Mouse (Mus musculus): Measurements from ENCODE around the gene Mfng. TPM values are rescaled to one million over a fixed set of nuclear protein-coding genes. Genes with fewer than 3 reads are reported as not detected.

Mfng gene
- polyA plus RNA-seq, 1 experiment from 2014 or later: 7.2 TPM

- ATAC-seq (ENCODE audit: low FRiP score, low TSS enrichment): peak; percentile 33; the same call in 1 of the 2 replicates
- Histone ChIP-seq H3K9me3 (ENCODE audit: control insufficient read depth, low read length) (no peaks in the 10 kb centered on the region), H3K27me3 (ENCODE audit: control insufficient read depth, insufficient read depth, low read length) (no peaks in the 10 kb centered on the region; the same call in 1 of the 2 replicates), H3K4me2 (replicated peaks; ENCODE audit: low read depth) (no peak overlapping the region; the same call in 1 of the 2 replicates), H3K4me3 (ENCODE audit: low read depth, low read length) (no peak overlapping the region), H3K36me3 (ENCODE audit: control insufficient read depth, insufficient read depth, low read length) (no peaks in the 10 kb centered on the region), H3K9ac (ENCODE audit: low read length) (no peak overlapping the region), H3K27ac (replicated peaks) (no peak overlapping the region), H3K4me1 (replicated peaks; ENCODE audit: control insufficient read depth, insufficient read depth) (no peaks in the 10 kb centered on the region)
- 8% methylated on average over 49 of the region's 53 CpGs for whole genome bisulfite sequencing
- TF ChIP-seq CTCF (IDR thresholded peaks at IDR 0.05; ENCODE audit: low read depth) (no peak), EP300 (optimal IDR thresholded peaks at IDR 0.05) (no peak)
- no peak for DNase-seq (ENCODE audit: low spot score)
Measured at GRCm38 (mm10) chr15:78712335-78713258, 60.7 kb downstream of the Mfng start.

- Histone ChIP-seq H3K4me3 (ENCODE audit: low read depth, low read length) (no peak overlapping the region), H3K27ac (replicated peaks) (no peak overlapping the region), H3K9me3 (ENCODE audit: control insufficient read depth, low read length) (no peaks in the 10 kb centered on the region), H3K36me3 (ENCODE audit: control insufficient read depth, insufficient read depth, low read length) (no peaks in the 10 kb centered on the region), H3K9ac (ENCODE audit: low read length) (no peak overlapping the region), H3K27me3 (ENCODE audit: control insufficient read depth, insufficient read depth, low read length) (no peaks in the 10 kb centered on the region; the same call in 1 of the 2 replicates), H3K4me1 (replicated peaks; ENCODE audit: control insufficient read depth, insufficient read depth) (no peaks in the 10 kb centered on the region), H3K4me2 (replicated peaks; ENCODE audit: low read depth) (no peak overlapping the region)
- ATAC-seq (ENCODE audit: low FRiP score, low TSS enrichment) (no peak), DNase-seq (ENCODE audit: low spot score) (no peak)
- WGBS: 70% methylated on average over 7 of the region's 7 CpGs
- no peak for TF ChIP-seq CTCF (IDR thresholded peaks at IDR 0.05; ENCODE audit: low read depth)
- TF ChIP-seq EP300 (optimal IDR thresholded peaks at IDR 0.05): no peak
Measured at GRCm38 (mm10) chr15:78711935-78712334, 61.3 kb downstream of the Mfng start.

- no peaks in the 10 kb centered on the region for H3K4me1 ChIP-seq (replicated peaks; ENCODE audit: control insufficient read depth, insufficient read depth)
- no peaks in the 10 kb centered on the region; the same call in 1 of the 2 replicates for H3K27me3 ChIP-seq (ENCODE audit: control insufficient read depth, insufficient read depth, low read length)
- no peak for TF ChIP-seq CTCF (IDR thresholded peaks at IDR 0.05; ENCODE audit: low read depth)
- no peak for TF ChIP-seq EP300 (optimal IDR thresholded peaks at IDR 0.05)
- no peak overlapping the region for H3K9ac ChIP-seq (ENCODE audit: low read length)
- H3K4me3 ChIP-seq (ENCODE audit: low read depth, low read length): no peak overlapping the region
- H3K9me3 ChIP-seq (ENCODE audit: control insufficient read depth, low read length): no peaks in the 10 kb centered on the region
- H3K27ac ChIP-seq (replicated peaks): no peak overlapping the region
- 47% methylated on average over 6 of the region's 6 CpGs for WGBS
- ATAC-seq (ENCODE audit: low FRiP score, low TSS enrichment) (no peak), DNase-seq (ENCODE audit: low spot score) (no peak)
- H3K4me2 ChIP-seq (replicated peaks; ENCODE audit: low read depth): no peak overlapping the region
- no peaks in the 10 kb centered on the region for H3K36me3 ChIP-seq (ENCODE audit: control insufficient read depth, insufficient read depth, low read length)
Measured at GRCm38 (mm10) chr15:78710634-78711033, 62.6 kb downstream of the Mfng start.

GRCm38 (mm10) chr15:78709767-78710166 is 63.5 kb downstream of the Mfng start:
- H3K27ac ChIP-seq (replicated peaks): no peak overlapping the region
- no peak overlapping the region for H3K4me3 ChIP-seq (ENCODE audit: low read depth, low read length)
- H3K9me3 ChIP-seq (ENCODE audit: control insufficient read depth, low read length): no peaks in the 10 kb centered on the region
- no peak overlapping the region for H3K9ac ChIP-seq (ENCODE audit: low read length)
- H3K36me3 ChIP-seq (ENCODE audit: control insufficient read depth, insufficient read depth, low read length): no peaks in the 10 kb centered on the region
- H3K27me3 ChIP-seq (ENCODE audit: control insufficient read depth, insufficient read depth, low read length): no peaks in the 10 kb centered on the region; the same call in 1 of the 2 replicates
- H3K4me2 ChIP-seq (replicated peaks; ENCODE audit: low read depth): no peak overlapping the region
- DNase-seq (ENCODE audit: low spot score) (no peak), ATAC-seq (ENCODE audit: low FRiP score, low TSS enrichment) (no peak)
- H3K4me1 ChIP-seq (replicated peaks; ENCODE audit: control insufficient read depth, insufficient read depth): no peaks in the 10 kb centered on the region
- WGBS: 20% methylated on average over 7 of the region's 7 CpGs
- TF ChIP-seq EP300 (optimal IDR thresholded peaks at IDR 0.05): no peak
- TF ChIP-seq CTCF (IDR thresholded peaks at IDR 0.05; ENCODE audit: low read depth): no peak

GRCm38 (mm10) chr15:78706630-78707029 is 66.6 kb downstream of the Mfng start:
- ATAC-seq (ENCODE audit: low FRiP score, low TSS enrichment): no peak
- H3K36me3 ChIP-seq (ENCODE audit: control insufficient read depth, insufficient read depth, low read length): no peaks in the 10 kb centered on the region
- DNase-seq (ENCODE audit: low spot score): no peak
- no peak for TF ChIP-seq CTCF (IDR thresholded peaks at IDR 0.05; ENCODE audit: low read depth)
- TF ChIP-seq EP300 (optimal IDR thresholded peaks at IDR 0.05): no peak
- no peak overlapping the region for H3K4me3 ChIP-seq (ENCODE audit: low read depth, low read length)
- no peak overlapping the region for H3K4me2 ChIP-seq (replicated peaks; ENCODE audit: low read depth)
- WGBS: 28% methylated on average over 3 of the region's 3 CpGs
- no peak overlapping the region for H3K27ac ChIP-seq (replicated peaks)
- H3K4me1 ChIP-seq (replicated peaks; ENCODE audit: control insufficient read depth, insufficient read depth): no peaks in the 10 kb centered on the region
- no peaks in the 10 kb centered on the region for H3K27me3 ChIP-seq (ENCODE audit: control insufficient read depth, insufficient read depth, low read length)
- H3K9ac ChIP-seq (ENCODE audit: low read length): no peak overlapping the region
- no peaks in the 10 kb centered on the region for H3K9me3 ChIP-seq (ENCODE audit: control insufficient read depth, low read length)

Other genes starting within 250 kb of the Mfng start
- gene C1qtnf6, start 242.1 kb downstream of the Mfng start, polyA plus RNA-seq (2015; fragmentation: Nextera tagmentation; extraction: Ambion mirVana): 20.2 and 24.6 TPM in 2 replicates
- gene Sstr3, start 228.8 kb downstream of the Mfng start, polyA plus RNA-seq (2015; fragmentation: Nextera tagmentation; extraction: Ambion mirVana): 0.02 and 0.08 TPM in 2 replicates
- gene Rac2, start 200.7 kb downstream of the Mfng start, polyA plus RNA-seq (2015; fragmentation: Nextera tagmentation; extraction: Ambion mirVana): 6.4 and 8.0 TPM in 2 replicates
- gene Cyth4, start 176.4 kb downstream of the Mfng start, polyA plus RNA-seq (2015; fragmentation: Nextera tagmentation; extraction: Ambion mirVana): 5.2 and 5.8 TPM in 2 replicates
- gene Elfn2, start 54.7 kb downstream of the Mfng start, polyA plus RNA-seq (2015; fragmentation: Nextera tagmentation; extraction: Ambion mirVana): 0.06 and 0.11 TPM in 2 replicates
- gene Card10, start 29.6 kb upstream of the Mfng start, polyA plus RNA-seq (2015; fragmentation: Nextera tagmentation; extraction: Ambion mirVana): 2.4 and 2.8 TPM in 2 replicates
- gene Cdc42ep1, start 69.1 kb upstream of the Mfng start, polyA plus RNA-seq (2015; fragmentation: Nextera tagmentation; extraction: Ambion mirVana): 37.7 and 45.4 TPM in 2 replicates
- 39.4 and 39.5 TPM in 2 replicates for gene Lgals2, start 82.1 kb upstream of the Mfng start, polyA plus RNA-seq (2015; fragmentation: Nextera tagmentation; extraction: Ambion mirVana)
- gene Gga1, start 103.7 kb upstream of the Mfng start, polyA plus RNA-seq (2015; fragmentation: Nextera tagmentation; extraction: Ambion mirVana): 35.6 and 39.3 TPM in 2 replicates
- gene Gm49510, start 126.2 kb upstream of the Mfng start, polyA plus RNA-seq (2015; fragmentation: Nextera tagmentation; extraction: Ambion mirVana): 0.27 and 0.28 TPM in 2 replicates
- 22.7 and 27.4 TPM in 2 replicates for gene Sh3bp1, start 126.3 kb upstream of the Mfng start, polyA plus RNA-seq (2015; fragmentation: Nextera tagmentation; extraction: Ambion mirVana)
- gene Pdxp, start 140.4 kb upstream of the Mfng start, polyA plus RNA-seq (2015; fragmentation: Nextera tagmentation; extraction: Ambion mirVana): 4.1 and 4.3 TPM in 2 replicates
- gene Lgals1, start 153.2 kb upstream of the Mfng start, polyA plus RNA-seq (2015; fragmentation: Nextera tagmentation; extraction: Ambion mirVana): 1,326 and 1,632 TPM in 2 replicates
- 32.3 and 36.4 TPM in 2 replicates for gene Nol12, start 161.5 kb upstream of the Mfng start, polyA plus RNA-seq (2015; fragmentation: Nextera tagmentation; extraction: Ambion mirVana)
- 22.4 and 30.6 TPM in 2 replicates for gene Triobp, start 174.2 kb upstream of the Mfng start, polyA plus RNA-seq (2015; fragmentation: Nextera tagmentation; extraction: Ambion mirVana)